Mouse (Mus musculus) kidney, adult 2 months (tissue): ENCODE measurements around the gene Cetn4.

Experiments
- CTCF ChIP-seq: fragments of 200-500 bp; conservative IDR thresholded peaks from 2 replicates; pipeline ENCODE4 v1.5.1; 2011; ENCODE audit warnings: low read depth, mild to moderate bottlenecking, control low read depth, low read length, moderate library complexity, mixed read lengths; ENCODE audit not compliant: insufficient read depth, insufficient read length
- POLR2A ChIP-seq: fragments of 200-500 bp; IDR thresholded peaks from one replicate; pipeline ENCODE4 v1.6.1; 2011; ENCODE audit warnings: low read depth, low read length, control low read depth

GRCm38 (mm10) chr3:37283234-37283633, 29.3 kb downstream of the Cetn4 start:
- TF ChIP-seq CTCF (no peak), POLR2A (no peak)
